Mouse (Mus musculus) Muller cell, postnatal 12 days (primary cell): Measurements from ENCODE around the gene Vamp2.
"Not testable (repeated sequence)": the region's sequence is repeated elsewhere in the genome, so short reads cannot be mapped to it uniquely, and the experiment has no call there.

Source experiments
- DNase-seq: peaks from one replicate; pipeline ENCODE4 v3.0.0-alpha.2; 2015; ENCODE audit errors: inconsistent ontology term

The Vamp2 gene

DNA sequence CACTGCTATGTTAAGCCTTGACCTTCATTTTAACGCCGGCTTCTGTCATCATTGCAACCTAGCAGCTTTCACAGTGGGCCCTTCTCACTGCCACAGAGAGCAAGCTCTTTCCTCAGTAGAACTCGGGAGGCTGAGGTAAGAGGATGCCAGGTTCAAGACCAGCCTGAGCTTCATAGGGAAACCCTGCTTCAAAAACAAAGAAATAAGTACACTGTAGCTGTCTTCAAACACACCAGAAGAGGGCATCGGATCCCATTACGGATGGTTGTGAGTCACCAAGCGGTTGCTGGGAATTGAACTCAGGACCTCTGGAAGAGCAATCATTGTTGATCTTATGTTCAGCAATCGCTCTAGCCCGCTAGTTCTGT is 7.5 kb upstream of the Vamp2 start:
- no peak for DNase-seq

DNA sequence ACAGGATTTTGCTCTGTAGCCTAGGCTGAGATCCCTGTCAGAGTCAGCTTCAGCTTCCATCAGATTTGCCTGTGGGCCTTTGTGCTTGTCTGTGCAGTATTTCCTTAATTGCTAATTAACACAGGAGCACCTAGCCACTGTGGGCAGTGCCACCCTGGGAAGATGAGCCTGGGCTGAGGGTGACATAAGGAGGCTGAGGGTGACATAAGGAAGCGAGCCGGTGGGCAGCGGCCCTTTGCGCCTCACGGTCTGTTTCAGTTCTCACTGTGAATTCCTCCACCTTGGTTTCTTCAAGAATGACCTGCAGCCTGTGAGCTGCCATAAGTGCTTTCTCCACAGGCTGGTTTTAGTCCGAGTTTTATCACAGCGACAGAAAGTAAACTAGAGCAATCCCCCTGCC is 6.7 kb upstream of the Vamp2 start:
- no peak for DNase-seq

DNA sequence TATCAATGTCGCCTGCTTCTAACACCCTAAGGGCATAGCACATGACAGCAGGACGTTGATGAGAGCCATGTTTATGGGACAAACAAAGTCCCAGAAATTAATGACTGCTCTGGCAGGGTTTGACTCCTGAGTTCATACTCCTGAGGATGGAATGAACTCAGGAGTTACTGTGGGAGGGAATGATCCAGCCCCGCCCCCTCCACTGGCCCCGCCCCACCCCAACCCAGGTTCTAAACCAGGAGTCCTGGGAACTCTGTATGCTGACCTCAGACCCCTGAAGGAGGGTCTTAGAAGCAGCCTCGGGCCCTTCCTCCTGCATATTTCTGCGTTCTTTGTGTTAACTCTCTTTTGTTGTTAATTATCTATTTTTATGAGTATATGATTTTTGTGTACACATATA is 2.7 kb upstream of the Vamp2 start:
- DNase-seq = no peak

DNA sequence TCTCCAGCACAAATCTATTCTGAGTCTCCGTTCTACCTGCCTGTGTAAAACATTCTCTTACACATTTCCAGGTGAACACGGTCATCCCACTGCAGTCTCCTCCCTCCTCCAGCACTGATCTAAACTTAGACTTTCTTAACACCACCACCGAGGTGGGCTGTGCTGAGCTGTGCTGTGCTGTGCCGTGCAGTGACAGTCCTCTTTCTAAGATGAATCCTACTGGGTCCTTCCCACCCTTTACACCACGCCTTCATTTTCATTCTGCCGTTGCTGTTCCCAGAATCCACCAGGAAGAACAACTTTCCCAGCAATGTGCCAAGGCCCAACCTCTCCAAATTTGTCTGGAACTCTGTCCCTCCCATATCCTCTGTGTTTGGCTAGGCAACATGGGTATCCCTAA is 1.9 kb upstream of the Vamp2 start:
- DNase-seq = no peak

DNA sequence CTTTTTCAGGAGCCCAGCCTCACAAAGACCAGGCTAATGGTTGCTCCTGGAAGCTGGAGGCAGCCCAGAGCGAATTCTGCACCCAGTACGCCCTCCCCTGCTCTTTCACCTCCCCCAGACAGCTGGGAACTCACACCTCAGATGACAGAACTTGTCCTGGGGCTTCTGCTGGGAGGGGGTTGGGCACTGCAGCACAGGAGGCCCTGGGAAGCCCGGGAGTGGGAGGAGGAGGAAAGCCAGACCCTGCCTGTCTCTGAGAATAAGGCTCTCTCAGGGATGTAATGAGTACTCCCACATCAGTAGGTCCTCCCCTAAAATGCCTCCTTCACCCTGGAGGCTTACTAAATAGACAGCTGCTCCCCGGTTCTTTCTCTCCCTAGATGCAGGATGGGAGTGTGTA is 1.2 kb upstream of the Vamp2 start:
- no peak for DNase-seq

DNA sequence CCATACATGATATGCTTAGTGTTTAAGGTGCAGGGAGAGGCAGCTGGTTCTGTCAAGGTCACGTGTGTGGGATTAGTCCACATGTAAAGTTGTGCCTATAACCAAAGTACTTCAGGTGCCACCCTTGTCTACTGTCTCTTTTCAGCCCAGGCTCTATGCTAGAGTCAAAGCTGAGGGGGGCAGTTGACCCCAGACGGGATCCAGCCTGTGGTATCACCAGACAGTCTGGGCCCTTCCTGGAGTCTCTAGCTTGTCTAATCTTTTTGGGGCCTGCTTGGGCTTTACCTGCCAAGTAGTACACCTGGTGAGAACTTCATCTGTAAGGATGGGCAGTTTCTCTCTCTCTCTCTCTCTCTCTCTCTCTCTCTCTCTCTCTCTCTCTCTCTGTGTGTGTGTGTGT is 693 bp upstream of the Vamp2 start:
- DNase-seq = no peak

DNA sequence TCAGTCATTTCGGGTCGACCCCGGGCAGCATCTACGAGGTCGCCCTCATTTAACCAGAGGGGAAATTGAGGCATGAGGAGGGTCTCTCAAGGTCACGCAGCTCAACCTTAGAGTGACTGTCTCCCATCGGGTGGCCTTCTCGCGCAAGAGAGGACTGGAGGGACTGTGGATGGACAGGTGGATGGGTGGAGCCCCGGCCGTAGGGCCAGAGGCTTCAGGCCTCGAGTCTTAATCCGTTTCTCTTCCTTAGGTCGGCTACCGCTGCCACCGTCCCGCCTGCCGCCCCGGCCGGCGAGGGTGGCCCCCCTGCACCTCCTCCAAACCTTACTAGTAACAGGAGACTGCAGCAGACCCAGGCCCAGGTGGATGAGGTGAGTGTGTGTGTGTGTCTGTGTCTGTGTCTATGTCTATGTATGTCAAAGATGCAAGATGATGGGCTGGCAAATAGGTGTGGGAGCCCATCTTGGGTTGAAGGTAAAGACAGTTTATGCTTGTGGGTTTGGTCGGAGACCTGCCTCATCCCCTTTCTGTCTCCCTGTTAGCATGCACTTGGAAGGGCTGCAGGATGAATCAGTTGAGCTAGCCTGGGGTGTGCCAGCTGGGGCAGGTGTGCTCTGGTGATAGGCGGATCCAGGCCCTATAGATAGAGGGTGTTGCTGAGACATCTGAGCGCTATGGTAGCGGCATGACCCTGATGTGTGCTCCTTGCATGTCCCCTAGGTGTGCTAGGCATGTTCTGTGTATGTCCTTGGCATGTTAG is 746 bp downstream of the Vamp2 start:
- DNase-seq = no peak

DNA sequence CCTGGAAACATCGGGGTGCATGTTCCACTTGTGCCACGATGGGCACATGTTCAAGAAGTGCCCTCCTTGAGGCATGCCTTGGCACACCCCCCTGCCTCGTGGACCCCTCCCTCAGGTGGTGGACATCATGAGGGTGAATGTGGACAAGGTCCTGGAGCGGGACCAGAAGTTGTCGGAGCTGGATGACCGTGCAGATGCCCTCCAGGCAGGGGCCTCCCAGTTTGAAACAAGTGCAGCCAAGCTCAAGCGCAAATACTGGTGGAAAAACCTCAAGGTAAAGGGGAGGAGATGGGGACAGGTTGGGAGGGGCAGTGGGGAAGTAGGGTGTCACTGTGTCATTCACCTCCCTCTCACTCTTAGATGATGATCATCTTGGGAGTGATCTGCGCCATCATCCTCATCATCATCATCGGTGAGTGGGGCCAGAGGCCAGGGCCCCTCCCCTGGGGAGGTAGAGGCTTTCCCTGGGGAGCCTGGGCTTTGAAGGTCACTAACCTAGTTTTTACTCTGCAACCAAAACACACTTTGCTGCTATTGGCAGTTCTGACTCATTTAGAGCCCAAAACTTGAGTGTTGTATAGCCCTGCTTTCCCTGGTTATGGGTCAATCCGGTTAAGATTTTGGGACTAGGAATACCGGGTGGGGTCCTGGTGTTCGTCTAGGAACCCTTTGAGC is 1.5 kb downstream of the Vamp2 start:
- DNase-seq = no peak

DNA sequence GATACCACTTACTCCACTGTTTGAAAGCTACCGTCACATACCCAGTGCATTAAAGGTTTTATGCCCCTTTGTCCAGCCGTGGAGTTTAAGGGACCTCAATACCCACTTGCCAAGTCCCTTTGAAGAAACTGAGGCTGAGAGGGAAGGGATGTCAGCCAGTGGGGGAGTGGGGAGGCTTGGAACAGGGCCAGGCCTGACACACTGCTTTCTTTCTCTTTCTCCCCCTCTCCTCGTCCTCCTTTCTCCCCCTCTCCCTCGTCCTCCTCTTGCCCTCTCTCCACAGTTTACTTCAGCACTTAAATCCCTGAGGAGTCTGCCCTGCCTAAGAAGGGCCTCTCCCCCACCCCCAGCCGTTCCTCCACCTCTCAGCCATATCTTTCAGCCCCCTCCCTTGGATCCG is 2.1 kb downstream of the Vamp2 start:
- no peak for DNase-seq

DNA sequence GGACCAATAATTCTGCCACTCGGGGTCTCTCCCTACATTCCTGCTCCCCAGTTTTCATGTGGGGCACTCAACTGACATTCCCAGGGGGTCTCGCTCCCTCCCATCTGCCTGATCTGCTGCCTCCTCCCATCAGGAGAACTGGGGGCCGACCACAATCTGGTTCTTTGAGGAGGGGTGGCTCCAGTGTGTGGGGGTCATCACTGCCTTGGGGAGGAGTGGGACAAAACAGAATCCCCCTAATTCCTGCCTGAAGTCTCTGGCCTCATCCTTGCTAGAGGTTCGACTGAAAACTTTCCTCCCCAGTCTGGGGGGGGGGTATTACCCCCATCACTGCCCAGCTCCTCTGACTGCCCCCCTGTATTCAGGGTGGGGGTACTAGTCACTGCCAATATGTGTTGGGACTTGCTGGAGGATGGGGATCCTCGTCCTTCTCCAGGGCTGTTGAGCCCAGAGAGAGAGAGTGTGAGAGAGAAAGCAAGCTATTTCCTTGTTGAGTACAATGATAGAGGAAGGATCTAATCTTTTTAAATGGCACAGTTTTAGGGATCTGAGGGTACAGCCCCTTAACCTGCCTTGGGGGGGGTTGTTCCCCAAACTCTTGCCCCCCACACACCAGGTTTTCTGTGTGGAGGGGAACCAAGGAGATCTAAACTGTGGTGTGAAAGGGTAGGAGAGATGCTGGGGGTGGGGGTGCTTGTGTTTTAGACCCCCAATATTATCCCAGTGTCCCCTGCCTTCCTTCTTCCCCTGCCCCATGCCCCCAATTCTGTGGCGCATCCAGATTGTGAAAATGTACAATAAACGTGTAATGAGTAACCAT is 3.5 kb downstream of the Vamp2 start:
- DNase-seq = no peak

DNA sequence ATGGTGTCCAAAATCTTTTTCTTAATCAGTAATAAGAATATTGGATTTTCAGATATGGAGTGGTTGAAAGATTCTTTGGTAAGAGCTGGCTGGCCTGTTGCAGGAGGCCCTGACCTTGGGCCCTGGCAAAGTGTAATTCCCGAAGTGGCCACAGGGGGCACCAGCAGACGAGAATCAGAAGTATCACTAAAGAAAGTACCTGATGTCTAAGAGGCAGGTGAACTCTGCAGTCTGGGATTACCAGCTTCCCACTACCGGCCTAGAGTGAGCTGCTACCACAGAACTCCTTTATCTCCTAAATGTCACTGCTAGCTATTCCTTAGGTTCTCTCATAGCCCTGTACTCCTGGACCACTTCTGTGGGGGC is 4.1 kb downstream of the Vamp2 start:
- peak; percentile 60 for DNase-seq

DNA sequence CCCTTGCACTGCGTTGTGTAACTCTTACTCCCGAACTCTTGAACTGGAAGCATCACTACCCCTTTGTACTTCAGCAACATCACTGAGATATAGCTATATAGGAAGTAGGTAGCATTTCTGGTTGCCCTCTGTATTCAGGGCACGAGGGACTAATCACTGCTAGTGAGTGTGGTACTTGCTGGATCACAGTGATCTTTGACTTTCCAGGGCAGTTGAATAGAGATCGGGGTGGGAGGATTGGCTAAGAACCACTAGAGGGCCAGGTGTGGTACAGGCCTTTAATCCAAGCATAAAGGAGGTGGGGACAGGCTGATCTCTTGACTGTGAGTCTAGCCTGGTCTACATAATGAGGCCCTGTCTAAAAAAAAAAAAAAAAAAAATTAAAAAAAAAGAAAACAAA is 4.6 kb downstream of the Vamp2 start:
- no peak for DNase-seq

DNA sequence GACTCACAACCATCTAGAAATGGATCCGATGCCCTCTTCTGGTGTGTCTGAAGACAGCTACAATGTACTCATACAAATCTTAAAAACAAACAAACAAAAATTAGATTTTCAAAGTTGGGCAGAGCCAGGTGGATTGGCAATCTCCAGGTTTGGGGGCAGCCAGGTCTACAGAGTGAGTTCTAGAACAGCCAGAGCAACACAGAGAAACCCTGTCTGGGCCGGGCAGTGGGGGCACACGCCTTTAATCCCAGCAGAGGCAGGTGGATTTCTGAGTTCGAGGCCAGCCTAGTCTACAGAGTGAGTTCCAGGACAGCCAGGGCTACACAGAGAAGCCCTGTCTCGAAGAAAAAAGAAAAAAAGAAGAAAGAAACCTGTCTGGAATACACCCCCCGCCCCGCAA is 5.6 kb downstream of the Vamp2 start:
- not testable (repeated sequence) for DNase-seq

DNA sequence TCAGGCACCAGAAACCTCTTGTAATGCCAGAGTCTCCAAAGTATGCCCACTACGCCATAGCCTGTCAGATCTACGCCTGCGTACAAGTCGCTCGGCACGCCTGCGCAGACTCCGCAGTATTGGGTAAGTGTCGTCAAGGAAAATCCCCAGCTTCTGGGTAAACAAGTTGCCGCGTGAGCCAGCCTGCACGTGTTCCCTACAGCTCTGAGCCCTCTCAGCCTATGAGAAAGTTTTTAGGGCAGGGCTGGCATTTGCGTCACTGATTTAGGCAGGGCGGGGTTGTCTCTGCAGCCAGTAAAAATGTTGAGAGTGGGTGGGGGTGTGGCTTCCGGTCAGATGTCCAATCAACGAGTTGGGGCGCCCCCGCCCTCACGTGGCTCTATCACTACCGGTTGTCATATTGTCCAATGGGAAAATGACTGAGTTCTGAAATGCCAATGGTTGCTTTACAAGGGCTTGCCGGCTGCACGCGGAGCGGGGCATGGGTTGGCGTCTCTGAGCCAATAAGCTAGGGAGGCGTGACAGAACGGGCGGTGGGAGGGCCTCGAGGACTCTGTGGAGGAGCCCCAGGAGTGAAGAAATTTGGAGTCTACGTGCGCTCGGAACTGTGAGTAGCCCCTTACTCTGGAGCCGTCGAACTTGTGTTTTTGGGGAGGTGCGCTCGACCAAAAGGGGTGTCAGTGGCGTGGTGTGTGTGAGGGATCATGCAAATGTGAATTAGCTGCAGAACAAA is 6.6 kb downstream of the Vamp2 start, which contains the start of gene Per1:
Gene Per1 (plus strand): TSS at position 521 of the 733 bp plus-strand sequence.
- DNase-seq = peak; percentile 100

DNA sequence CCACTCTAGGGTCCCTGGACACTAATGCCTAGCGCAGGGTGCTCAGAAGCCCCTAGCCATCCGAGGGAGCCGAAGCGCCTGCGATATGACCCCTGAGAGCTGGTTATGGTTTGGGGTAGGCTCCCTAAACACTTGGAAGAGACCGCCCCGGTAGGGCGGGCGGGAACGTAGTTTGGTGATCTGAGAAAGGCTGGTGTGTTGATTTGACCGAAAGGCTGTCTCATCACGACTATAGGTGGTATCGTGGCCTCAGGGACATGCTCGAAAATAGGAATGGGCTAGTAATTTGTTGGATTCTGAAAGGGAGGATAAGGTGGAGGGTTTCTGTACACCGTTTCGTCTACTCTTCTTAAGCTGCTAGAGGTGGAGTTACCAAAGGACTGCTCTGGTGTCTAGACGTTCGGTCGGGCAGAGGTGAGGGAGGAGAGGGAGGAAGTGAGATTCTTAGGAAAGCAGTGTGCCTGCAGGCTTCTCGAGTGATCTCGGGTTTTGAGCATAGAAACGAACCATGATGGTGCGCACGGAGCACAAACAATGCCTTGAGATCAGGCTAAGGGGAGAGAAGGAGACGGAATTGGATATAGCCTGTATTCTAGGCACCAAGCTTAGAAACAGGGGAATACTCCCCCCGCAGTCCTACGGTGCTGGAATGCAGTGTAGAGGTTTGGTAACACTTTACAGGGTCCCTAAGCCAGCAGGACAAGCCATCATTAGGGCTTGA is 7.4 kb downstream of the Vamp2 start:
- peak; percentile 69 for DNase-seq

DNA sequence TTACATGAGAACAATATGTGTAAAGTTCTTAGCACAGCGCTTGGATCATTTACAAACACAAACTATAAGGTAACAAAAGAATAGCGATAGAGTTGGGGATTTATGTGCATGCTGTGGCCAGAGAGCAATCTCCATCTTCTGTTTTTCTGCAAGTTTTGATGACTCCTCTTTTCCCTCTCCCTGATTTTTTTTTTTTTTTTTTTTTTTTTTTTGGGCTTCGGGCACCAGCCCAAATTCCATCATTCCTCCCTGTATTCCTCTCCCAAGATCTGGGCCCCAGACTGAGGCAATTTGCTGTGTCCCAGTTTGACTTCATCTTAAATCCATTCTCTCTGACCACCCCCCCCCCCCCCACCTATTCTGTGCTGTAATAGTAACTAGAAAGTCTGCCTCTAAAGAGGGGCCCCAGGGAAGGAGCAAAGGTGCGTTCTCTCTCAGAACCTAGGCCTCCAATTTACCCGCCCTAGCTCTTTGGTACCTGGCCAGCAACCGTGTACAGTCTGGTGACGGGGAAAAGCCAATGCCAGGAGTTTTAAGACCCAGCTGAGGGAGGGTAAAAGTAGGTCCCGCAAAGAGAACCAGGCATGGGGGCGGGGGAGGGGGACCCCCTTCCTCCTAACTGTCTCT is 8.2 kb downstream of the Vamp2 start:
- DNase-seq = no peak

DNA sequence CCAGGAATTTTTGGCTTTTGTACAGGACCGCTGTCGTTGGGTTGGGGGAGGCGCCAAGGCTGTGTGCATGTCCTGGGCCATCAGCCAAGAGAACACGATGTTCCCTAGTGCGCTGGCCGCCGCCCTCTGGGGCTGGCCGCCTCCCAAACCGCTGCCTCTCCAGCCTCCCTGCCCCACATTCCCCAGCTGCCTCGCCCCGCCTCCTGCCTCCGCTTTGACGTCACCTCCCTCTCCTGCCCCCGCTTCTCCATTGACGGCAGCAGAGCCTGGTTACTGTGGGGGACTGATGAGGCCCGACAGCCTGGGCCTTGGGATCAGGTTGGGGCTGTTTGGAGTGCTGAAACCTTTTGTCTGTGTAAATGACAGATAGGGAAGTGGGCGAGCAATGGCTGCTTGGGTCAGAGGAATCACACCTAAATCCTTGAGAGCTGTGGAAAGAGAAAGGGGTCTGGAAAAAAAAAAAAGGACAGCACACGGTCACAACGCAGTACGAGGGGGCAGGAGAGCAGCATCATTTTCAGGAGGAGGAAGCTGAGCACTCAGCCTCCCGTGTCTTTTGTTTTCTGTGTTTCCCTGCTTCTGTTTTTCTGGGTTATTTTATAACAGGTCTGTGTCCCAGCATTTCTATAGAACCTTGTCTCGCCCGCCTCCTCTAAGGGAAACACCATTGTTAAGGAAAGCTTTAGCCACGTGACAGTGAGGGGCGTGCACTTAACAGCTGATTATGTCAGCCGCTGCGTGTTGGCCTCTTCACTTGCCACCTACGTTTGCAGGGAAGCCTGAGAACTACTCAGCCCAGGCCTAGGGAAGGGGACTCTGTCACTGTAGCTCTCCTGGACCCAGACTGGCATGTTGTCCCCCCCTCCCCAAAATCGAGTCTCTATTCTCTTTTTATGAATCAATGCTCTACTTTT is 9.0 kb downstream of the Vamp2 start:
- DNase-seq = peak; percentile 100

DNA sequence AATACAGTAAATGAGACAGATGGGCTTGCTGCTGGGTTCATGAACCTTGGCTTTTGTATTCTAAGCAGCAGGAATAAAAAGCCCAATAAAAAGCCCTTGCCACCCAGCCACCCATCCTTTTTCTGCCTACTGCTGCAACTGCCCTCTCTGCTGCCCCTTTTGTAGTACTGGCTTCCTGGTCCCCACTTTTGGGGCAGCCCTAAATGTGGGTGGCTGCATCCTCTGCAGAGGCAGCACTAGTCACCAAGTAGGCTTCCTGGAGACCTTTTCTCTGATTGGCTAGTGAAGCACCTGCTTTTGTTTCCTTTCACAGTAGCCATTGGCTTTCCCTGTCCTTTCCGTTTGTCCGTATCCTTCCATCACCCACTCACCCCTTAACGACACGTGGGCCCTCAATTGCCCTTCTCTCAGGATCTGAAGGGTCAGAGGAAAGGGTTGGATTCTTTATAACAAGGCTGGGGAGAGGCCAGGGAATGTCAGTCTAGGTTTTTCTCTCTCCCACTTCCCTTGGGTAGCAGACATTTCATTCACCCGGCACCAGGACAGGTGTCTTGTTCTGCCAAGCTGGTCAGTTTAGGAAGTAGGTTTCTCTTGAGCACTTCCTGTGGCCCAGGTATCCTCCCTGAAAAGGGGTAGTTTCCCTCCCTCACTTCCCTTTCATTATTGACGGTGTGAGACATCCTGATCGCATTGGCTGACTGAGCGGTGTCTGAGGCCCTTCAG is 9.9 kb downstream of the Vamp2 start:
- no peak for DNase-seq

DNA sequence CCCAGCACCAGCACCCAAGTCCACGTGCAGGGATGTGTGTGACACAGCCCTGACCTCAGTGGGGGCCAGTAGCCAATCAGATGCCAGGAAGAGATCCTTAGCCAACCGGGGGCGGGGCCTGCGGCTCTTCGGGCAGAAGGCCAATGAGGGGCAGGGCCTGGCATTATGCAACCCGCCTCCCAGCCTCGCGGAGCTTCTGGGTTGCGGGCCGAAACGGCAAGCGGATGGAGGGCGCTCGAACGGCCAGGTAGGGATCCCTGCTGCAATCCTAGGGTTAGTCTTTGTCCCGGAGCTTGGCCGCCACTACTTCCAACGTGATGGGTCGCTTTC is 10.4 kb downstream of the Vamp2 start:
- DNase-seq = peak; percentile 100
